Mouse (Mus musculus) spleen, adult 2 months (tissue): ENCODE data around the gene Cdh23. TPM values are rescaled to one million over a fixed set of nuclear protein-coding genes. Genes with fewer than 3 reads are reported as not detected.

Experiments
- DNase-seq, 2 experiments: peaks; one replicate each; pipeline versions ENCODE4 v3.0.0 to v3.0.0-alpha.2; 2012 to 2021; ENCODE audit warnings: low spot score in 2 of 2, low read depth in 1 of 2
- H3K27ac ChIP-seq: fragments of 200-500 bp; 2 replicates; pipeline ENCODE4 v1.5.1; 2012; ENCODE audit warnings: low read length, inconsistent platforms; ENCODE audit not compliant: insufficient read depth
- H3K27me3 ChIP-seq: fragments of 200-500 bp; 2 replicates; pipeline ENCODE4 v1.6.1; 2012; ENCODE audit warnings: mild to moderate bottlenecking, moderate library complexity, low read length, inconsistent platforms; ENCODE audit not compliant: control insufficient read depth, insufficient read depth
- H3K36me3 ChIP-seq: fragments of 200-500 bp; 2 replicates; pipeline ENCODE4 v1.6.1; 2012; ENCODE audit warnings: mild to moderate bottlenecking, low read length, inconsistent platforms; ENCODE audit not compliant: control insufficient read depth, insufficient read depth
- H3K4me1 ChIP-seq: fragments of 200-500 bp; 2 replicates; pipeline ENCODE4 v1.6.1; 2011; ENCODE audit warnings: inconsistent platforms; ENCODE audit not compliant: control insufficient read depth, insufficient read depth, insufficient read length
- H3K4me3 ChIP-seq: fragments of 200-500 bp; 2 replicates; pipeline ENCODE4 v1.5.1; 2011; ENCODE audit warnings: mild to moderate bottlenecking, inconsistent platforms; ENCODE audit not compliant: insufficient read depth, insufficient read length; ENCODE audit errors: extremely low read depth
- CTCF ChIP-seq: fragments of 200-500 bp; IDR thresholded peaks from 2 replicates; pipeline ENCODE4 v1.5.1; 2011; ENCODE audit warnings: mild to moderate bottlenecking, inconsistent platforms; ENCODE audit not compliant: insufficient read depth, insufficient read length, insufficient replicate concordance; ENCODE audit errors: extremely low read depth
- POLR2A ChIP-seq: fragments of 200-500 bp; IDR thresholded peaks from 2 replicates; pipeline ENCODE4 v1.6.1; 2011; ENCODE audit warnings: low read depth, low read length, inconsistent platforms
- WGBS: fragments of 180-500 bp; shearing (Covaris S2); methylation state at CpG from one replicate; pipeline ENCODE4 v1.1.7; 2018; 5-methylcytosine and 5-hydroxymethylcytosine counted together
- polyA plus RNA-seq: library from polyadenylated mRNA; depleted of rRNA; stranded (reverse); fragments of >200 nt; gene quantifications from 2 replicates; pipeline ENCODE4 v1.2.3, GENCODE M21; 2012

The Cdh23 gene
- polyA plus RNA-seq, 1 experiment: 2.7 TPM

DNA sequence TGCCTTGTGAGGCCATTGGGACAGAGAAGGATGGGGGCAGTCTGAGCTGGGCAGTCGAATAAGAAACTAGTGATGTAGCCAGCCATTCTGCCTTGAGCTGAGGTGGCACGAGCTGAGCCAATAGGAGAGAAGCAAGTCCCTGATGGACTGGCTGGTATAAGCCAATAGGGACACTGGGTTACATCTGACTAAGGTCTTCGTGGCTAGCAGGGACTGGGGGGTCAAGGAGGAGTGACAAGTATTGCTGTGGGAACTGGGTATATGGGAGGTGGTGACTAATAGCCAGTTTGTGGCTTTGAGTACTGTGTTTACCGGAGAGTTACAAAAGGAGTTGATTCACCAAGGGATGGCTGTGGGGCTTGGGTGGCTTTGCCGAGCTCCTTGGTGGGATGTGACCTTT lies 300.7 kb downstream of the Cdh23 start:
- Histone ChIP-seq H3K4me3 (no peak overlapping the region), H3K27ac (no peak overlapping the region), H3K36me3 (no peaks in the 10 kb centered on the region), H3K4me1 (0 out of 2 replicates have a peak, but pooled peaks cover 1% of the 10 kb centered on the region), H3K27me3 (no peaks in the 10 kb centered on the region)
- no peak for TF ChIP-seq CTCF
- no peak for TF ChIP-seq POLR2A
- no peak for DNase-seq
- 71% methylated on average over 5 of the region's 5 CpGs for WGBS

DNA sequence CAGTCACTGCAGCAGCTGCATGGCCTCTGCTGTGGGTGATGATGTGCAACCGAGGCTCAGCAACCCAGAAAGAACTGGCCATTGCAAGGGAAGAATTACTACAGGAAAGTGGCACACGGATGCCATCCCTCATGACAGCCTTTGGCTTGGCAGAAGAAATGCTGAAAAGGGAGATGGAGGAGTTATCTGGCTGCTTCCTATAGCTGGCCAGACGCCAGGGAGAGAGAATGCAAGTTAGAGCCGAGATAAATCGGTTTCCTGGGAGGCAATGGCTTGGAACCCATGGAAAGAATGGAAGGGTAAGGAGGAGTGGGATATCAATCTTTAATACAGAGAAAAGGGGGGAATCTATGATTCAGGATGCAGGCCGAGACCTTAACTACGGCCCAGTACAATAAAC lies 301.4 kb downstream of the Cdh23 start:
- Histone ChIP-seq H3K4me1 (peaks cover 8% of the 10 kb centered on the region; the same call in 1 of the 2 replicates), H3K36me3 (no peaks in the 10 kb centered on the region), H3K4me3 (no peak overlapping the region), H3K27ac (no peak overlapping the region), H3K27me3 (no peaks in the 10 kb centered on the region)
- TF ChIP-seq POLR2A (no peak), CTCF (no peak)
- WGBS: 89% methylated on average over 7 of the region's 7 CpGs
- no peak for DNase-seq

DNA sequence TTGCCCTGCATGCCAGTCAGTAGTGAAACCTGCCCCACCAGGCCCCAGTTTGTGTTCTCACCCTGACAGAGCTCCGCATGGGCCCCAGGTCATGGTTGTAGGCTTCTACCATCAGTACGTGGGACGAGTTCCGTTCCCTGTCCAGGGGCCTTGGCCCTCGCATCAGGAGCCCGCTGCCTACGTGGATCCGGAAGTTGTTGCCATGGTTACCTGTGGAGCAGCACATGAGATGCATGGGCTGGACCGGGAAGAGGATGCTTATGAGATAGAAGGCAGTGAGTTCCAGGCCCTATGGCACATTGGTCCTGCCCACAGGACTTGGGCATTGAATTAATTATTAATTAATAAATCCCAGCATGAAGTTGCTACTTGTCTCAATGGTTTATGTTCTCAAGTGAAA lies 304.6 kb downstream of the Cdh23 start:
- Histone ChIP-seq H3K27me3 (no peaks in the 10 kb centered on the region), H3K27ac (no peak overlapping the region; the same call in 1 of the 2 replicates), H3K4me1 (peaks cover 18% of the 10 kb centered on the region), H3K4me3 (no peak overlapping the region), H3K36me3 (no peaks in the 10 kb centered on the region)
- DNase-seq: no peak
- TF ChIP-seq POLR2A (no peak), CTCF (no peak)
- 91% methylated on average over 9 of the region's 9 CpGs for WGBS

DNA sequence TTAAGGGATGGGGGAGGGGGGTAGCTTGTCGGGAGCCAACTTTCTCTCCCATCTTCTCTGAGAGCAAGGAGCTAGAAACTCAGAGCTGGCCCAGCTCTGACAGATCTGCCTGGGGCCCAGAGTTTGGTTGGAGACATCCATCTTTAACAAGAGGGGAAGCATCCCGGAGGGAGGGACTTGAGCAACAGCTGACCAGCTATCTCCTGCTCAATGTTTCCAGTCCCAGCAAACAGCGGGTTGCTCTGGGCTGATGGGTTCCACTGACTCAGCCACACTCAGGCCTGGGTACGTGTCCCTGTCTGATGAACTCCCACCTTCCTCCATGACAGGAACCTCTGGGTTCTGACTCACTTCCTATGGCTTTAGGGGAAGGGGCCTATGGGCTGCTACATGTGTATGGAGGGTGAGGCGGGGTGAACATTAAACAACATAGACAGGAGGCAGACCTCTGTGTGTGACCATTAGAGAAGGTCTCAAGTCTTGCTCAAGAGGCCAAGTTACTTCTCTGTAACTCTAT lies 305.3 kb downstream of the Cdh23 start:
- Histone ChIP-seq H3K4me3 (no peak overlapping the region), H3K36me3 (no peaks in the 10 kb centered on the region), H3K27me3 (no peaks in the 10 kb centered on the region), H3K4me1 (peaks cover 18% of the 10 kb centered on the region), H3K27ac (peak overlapping the region; percentile 59)
- no peak for DNase-seq
- TF ChIP-seq CTCF (no peak), POLR2A (no peak)
- WGBS: 74% methylated on average over 5 of the region's 5 CpGs

DNA sequence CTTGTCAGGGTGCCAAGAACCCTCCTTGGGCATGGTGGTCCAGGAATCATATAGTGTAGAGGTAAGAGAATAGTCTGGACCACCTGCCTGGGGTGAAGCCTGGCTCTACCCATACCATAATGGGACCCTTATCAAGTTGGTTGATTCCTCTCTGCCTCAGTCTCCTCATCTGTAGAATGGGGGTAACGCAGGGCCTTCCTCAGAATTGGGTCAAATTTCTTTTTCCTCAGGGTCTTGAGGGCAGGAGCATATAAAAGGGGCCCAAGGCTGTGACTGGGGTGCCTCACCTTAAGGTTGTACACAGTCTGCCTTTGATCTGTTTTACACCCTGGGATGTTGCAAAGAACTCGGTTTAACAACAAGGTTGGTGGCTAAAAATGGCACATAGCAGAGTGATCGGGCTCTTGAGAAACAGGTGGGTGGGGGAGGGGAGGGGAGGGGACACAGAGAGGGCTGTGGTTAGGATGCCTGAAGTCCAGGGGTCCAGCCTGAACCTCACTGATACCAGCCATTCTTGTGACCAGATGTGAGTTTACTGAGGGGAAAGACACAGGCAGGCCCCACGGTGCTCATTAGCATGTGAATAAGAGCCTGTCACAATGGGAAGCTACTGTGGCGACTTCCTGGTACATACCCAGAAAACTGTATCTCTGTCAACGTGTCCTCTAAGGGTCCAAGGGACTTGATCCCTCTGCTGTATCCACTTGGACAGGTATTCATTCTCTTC lies 305.9 kb downstream of the Cdh23 start:
- Histone ChIP-seq H3K4me1 (peaks cover 18% of the 10 kb centered on the region), H3K4me3 (no peak overlapping the region), H3K36me3 (no peaks in the 10 kb centered on the region), H3K27me3 (no peaks in the 10 kb centered on the region), H3K27ac (peak overlapping the region; percentile 59)
- WGBS: 20% methylated on average over 6 of the region's 6 CpGs
- DNase-seq: no peak
- no peak for TF ChIP-seq POLR2A
- no peak for TF ChIP-seq CTCF

DNA sequence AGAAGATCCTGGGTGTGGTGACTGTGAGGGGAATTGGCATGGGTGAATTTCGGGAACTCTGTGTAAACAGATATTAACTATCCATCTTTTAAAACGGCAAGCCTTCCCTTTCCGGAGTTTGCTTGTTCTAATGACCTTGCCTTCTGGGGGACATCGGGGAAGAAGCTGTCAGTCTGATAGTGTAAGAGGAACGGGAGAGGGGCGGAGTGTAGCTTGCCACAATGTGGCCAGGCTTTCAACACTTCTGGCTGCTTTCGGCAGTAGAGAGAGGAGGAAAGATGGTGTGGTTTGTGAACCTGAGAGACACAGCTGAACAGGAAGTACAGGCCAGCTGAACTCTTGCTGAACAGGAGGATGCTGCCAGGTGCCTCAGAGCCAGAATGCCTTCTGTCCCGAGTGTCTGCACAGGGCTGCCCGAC lies 306.8 kb downstream of the Cdh23 start:
- Histone ChIP-seq H3K27me3 (no peaks in the 10 kb centered on the region), H3K4me1 (peaks cover 18% of the 10 kb centered on the region), H3K4me3 (no peak overlapping the region), H3K27ac (peak overlapping the region; percentile 62), H3K36me3 (no peaks in the 10 kb centered on the region)
- under 1% methylated on average over 9 of the region's 9 CpGs for WGBS
- TF ChIP-seq POLR2A: no peak; the same call in 1 of the 2 replicates
- TF ChIP-seq CTCF: no peak
- DNase-seq: peak; percentile 39 to 62

DNA sequence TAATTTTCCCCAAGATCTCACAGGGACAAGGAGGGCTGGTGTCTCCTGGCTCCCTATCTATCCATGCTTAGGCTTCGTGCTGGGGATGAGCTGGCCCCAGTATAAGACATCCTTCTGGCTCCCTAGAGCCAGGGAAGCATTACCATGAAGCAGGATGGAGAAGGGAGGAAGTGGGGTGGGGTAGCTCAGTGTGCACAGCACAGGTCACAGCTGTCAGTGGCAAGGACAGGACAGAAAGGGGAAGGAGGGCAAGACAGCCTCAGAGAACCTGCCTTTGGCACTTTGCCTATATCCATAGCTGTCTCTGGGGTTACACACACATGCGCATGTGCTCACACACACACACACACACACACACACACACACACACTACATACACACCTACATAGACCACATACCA lies 308.0 kb downstream of the Cdh23 start:
- peak overlapping the region; percentile 11; the same call in 1 of the 2 replicates for H3K27ac ChIP-seq

More for the DNA sequence above, 308.0 kb downstream of the Cdh23 start:
- Histone ChIP-seq H3K36me3 (no peaks in the 10 kb centered on the region), H3K27me3 (no peaks in the 10 kb centered on the region), H3K4me3 (no peak overlapping the region), H3K4me1 (peaks cover 18% of the 10 kb centered on the region)
- DNase-seq: peak in 1 of 2 experiments; percentile 31
- TF ChIP-seq CTCF: no peak
- WGBS: 53% methylated on average over 2 of the region's 2 CpGs
